Mouse (Mus musculus): ENCODE measurements at regions not wholly inside any gene's neighbourhood (a gene's known extent, or its start where the extent isn't known, plus 50 kb on each side); places are given as distances from the start of the nearest gene placed in this dataset.

DNA sequence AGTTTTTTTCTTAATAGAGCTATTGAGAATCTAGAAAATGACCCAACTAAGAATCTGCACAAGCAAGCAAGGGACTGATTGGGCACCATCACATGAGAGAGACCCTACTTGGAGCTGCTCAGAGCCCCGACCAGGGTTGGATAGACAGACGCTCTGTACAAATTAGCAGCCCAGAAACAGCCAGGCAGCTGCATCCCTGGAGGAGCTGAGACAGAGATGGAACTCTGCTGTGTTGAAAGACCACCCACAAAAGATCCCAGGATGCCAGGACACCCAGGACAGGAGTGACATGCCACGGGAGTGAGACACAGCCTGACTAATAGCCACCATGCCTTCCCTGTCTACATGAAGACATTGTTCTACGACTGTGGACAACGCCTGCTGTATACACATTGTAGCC, 147.9 kb downstream of the Gm826 start:
- no peak for DNase-seq

DNA sequence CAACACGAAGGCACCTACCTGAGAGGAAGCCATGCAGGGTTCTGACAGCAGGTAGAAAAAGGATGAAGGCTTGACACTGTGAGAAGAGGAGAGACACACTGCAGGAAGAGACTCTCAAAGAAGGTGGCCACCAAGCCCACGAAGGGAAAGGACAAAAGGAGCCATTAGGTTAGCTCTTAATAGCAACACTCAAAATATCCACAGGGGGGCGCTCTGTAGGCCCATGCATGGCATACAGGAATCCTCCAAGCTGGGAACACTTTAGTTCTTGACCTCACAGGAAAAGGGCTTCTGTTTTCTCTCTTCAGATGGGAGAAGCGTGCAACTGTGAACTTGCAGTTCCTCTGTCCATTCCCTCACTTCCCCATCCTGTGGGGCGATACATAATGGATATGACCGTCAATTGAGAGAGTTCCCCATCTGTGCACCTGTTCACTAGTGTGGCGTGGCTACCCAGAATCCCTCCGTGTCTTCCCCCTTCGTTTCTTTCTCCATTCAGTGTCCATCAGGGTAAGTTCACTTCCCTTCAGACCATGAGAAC, 162.9 kb downstream of the Gm826 start:
- peak; percentile 26 for DNase-seq

DNA sequence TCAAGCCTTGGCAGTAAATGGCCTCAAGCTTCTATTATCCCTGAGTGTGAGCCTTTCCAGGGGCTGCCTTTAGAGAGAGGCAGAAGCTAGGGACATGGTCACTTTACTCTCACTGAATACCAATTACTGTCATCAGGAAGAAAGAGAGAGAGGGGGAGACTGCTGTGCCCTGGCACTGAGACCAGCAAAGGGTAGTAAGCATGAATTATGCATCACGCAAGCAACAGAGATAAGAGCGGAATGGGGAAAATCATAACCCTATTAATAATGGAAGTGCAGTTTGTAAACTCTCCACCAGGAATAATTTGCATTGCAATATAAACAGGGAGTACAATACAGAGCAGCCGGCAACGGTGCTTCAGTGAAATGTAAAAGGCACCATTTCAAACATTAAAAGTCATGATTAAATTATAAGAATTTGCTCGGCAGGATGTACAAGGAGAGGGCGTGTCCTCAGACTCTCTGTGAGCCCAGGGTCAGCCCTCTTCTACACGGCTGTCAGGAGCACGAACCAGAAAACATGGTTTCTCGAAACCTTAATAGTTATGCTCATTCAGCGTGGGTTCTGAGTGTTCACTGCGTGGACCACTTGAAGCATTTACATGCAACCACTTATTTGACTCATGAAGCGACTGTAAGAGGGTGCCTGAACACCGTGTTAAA, 175.2 kb downstream of the Gm826 start:
- DNase-seq, result no peak

DNA sequence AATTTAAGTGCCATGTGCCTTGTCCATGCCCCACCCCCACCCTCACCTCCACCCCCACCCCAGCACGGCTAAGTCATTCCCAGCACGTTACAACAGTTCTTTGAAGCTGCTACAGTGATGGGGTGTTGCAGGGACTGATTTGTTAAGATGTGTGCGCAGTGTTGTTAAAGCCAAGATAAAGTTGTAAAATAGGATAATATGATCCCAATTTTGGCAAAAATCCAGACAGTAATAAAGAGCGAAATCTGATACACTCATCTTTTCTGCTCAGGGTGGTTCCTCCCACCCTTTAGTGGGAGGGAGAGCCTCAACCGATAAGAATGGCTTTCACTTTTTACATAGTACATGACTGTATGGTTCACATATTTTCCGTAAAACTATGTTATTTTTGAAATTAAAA, 180.2 kb downstream of the Gm826 start:
- no peak for DNase-seq

DNA sequence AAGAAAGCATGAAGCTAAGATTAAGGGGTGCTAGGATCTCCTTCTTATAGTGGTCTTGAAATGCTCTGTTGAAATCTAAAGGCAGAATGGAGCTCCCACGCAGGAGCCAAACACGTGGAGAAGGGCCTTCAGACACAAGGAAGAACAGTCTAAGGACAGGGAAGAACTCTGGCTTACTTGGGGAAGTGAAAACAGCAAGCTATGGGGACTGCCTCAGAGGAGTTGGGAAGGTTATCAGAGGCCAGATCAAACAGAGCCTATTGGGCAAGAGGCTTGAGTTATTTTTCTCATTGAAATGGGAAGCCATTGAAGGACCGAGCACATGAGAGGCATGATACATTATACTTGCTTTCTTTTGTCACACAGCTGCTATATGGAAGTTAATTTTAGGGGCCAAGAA, 181.9 kb downstream of the Gm826 start:
- no peak for DNase-seq

DNA sequence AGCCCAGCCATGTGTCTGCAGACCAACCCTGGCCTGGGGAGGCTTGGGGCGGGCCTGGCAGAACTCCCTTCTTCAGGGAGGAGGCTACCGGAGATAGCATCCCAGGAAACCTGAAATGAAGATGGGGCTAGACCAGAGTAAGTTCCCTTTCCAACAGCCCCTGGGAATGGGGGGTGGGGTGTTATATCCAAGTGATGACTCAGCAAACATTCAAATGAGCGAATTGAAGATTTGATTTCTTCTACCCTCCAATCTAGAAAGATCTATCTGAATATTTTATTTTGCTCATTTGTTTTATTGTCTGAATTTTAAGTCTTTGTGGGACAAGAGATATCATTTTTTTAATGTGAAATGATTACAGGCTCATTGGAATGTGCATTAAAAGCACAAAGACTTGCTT, 185.0 kb downstream of the Gm826 start:
- DNase-seq, result no peak

DNA sequence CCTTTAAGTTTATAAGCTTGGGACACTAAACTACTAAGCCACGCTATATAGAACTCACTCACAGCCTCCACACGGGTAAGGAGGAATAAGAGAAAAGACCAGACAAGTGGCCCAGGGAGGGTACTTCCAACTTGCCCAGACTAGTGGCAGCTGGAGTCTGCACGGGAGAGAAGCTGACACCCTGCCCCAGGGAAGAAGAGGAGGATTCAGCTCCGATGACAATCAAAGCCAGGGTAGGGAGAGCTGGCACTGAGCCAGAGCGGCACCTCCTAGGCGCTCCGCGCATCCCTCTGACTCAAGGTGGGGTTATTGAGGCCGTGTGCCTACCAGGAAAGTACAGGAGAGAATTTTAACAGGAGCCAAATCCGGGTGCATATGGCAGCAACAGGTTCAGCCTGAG, 185.4 kb downstream of the Gm826 start:
- no peak for DNase-seq

DNA sequence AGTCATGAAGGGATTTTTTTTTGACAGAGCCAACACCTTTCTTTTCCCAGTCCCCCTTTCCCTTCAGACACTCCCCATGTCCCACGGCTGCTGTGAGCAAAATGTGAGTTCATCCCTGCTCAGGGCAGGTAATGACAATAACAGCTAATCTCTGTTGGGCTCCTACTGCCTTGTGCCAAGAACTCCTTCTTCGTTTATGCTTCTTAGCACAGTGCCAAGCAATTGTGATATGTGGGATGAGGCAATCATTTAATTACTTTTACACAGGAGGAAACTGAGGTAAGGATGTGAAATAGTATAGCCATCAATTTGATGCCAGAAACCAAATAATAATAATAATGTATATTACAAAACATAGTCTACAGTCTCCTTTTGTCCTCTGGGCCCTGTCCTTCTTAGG, 185.9 kb downstream of the Gm826 start:
- no peak for DNase-seq

DNA sequence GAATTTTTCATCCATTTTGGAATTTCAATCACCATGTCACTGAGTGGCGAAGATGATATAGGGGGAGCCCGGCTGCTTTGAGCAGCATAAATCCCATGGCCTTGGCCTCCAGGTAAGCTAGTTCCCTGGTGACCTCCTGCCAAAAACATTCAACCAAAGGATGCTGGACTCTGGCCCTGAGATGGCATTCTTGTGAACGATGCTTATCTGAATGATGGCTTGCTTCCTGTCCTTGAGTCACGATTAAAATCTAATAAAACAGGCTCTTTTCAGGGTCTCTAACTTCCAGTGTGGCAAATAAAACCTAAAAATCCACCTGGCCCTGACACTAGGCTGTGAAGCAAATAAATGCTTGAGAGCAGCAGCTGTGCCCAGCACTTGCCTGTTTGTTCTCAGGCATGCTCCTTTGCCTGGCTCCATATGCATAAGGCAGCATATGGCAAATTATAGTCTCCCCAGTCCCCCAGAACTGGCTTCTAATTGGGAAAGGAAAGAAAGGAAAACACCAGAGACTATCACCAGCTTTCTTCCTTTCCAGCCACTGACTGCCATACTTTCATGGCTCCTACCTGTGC, 193.7 kb downstream of the Gm826 start:
- DNase-seq, result no peak

DNA sequence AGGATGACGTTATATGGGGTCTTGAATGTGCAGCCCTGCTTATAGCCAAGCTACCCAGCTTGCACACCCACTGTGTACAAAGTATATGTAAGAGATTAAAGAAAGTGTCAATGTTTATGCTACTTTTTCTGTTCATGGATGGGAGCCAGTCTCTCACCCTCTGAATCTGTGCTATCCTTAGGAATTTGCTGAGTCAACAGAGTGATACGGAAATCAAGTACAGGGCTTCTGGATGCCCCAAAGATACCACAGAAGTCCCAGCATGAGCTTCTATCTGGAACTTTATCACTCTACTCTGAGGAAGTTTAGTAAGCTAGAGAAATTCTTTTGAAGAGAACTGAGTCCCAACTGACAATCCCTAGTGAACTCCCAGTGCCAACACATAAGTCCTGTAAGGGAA, 195.9 kb downstream of the Gm826 start:
- DNase-seq, result no peak

DNA sequence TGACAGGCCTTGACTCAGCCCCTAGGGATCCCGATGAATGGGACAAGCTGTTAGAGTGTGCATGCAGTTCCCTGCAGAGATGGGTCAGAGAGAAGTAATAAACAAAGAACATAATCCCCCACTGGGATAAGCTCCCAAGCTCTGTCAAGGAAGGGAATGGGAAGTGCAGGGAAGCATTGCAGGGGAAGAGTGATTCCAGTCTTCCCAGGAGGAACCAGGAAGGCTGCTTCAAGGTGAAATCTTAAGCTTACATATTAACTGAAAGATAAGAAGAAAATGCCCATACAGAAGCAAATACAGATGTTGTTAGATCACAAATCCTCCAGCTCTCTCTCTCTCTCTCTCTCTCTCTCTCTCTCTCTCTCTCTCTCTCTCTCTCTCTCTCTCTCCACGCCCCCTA, 202.2 kb downstream of the Gm826 start:
- no peak for DNase-seq

DNA sequence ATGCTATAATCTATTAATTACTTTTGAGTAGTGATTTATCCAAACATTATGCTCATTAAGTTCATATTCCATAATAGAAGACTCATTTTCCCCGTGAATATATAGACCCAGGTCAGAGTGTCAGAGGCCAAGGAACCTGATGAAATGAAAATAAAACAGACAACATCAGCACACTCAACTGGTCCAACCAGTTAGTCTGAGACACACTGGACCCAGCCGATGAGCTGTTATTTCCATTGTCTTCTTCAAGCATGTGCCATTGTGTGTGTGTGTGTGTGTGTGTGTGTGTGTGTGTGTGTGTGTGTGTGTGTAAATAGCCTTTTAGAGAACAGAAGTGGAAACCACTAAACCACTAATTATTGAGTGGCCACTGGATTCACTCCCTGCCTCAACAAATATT, 202.6 kb downstream of the Gm826 start:
- DNase-seq, result no peak

DNA sequence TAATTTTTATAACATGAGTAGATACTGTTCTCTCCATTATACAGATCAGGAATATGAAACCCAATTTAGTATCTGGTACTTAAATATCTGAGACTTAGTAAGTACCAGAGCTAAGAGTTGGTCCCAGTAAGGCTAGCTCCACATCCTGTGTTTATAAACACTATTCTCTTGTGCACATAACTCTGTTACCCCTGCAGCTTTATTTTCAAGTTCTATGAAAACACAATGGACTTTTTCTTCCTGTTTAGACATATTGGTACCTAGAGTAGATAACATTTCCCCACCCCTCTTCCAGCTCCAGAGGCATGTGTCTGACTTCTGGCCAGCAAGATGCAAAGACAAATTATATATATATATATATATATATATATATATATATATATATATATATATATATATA, 216.8 kb downstream of the Gm826 start:
- no peak for DNase-seq

DNA sequence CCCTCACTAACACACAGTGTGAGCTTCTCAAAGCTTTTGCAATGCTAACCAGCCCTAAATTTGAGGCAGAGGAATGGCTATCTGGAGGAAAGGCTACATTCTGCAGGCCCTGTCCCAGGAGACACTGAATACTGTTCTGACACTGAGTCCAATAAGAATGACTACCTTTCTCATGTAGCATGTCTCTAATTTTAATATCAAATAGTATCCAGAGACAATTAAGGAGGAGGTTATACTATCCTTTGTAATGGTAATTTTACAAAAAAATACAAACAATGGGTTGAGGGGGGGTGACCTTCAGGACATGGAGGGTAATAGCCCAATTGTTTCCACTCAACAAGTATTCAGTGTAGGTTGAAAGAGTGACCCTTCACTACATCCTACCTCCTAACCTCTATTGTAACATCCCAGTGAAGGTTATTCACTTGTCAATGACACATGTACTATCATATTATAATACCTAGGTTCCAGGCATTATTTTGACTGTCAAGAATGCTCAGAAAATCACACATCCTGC, 222.7 kb downstream of the Gm826 start:
- DNase-seq, result no peak

DNA sequence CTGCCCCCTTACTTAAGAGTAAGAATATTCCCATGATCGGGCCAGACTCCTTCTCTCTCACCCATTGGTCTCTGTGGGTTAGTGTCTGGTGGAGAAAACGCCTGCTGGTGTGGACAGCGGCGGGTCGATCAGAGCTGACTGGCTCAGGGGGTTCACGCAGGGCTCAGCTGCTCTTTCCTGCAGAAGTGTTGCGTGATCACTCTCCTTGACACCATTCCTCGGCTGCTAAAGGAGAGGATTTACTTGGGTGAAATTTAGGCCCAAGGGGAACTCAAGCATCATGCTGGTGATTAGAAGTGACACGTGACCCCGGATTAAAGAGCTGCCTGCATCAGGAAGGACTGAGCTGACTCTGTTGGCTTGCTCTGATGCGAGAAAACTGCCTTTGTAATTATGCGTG, 240.9 kb downstream of the Gm826 start:
- no peak for DNase-seq

DNA sequence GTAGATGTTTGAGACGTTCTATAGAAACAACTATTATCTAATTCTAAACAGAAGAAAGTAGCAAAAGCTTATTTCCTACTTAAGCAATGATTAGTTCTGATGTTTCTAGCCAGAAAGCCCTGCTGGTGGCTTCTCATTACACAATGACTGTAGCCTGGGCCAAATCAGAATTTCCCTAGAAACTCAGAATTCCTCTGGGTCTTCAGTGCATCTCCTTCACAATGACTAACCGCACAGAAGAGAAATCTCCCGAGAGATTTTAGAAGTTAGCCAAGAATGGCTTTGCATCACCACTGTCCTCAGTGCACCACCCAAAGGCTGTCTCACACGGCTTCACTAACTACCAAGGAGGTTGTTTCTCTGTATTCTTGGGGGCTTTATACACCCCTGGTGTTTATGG, 248.0 kb downstream of the Gm826 start:
- DNase-seq, result no peak

DNA sequence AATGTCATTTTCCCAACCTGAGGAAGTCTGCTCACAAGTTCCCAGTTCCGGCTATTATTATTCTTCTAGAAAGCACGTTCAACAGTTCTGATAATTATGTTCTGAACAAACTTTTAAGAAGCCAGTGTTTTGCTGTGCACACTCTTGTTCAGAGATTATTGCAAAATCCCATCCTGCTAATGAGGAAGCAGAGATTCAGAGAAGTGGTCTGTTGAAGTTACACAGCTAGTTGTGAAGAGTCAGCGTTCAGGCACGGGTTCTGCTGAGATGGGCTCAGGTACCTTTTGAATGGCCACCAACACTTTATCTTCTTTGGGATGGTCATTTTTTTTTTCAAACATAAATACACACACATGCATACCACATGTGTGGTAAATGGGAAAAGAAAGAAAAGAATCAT, 250.3 kb downstream of the Gm826 start:
- no peak for DNase-seq

DNA sequence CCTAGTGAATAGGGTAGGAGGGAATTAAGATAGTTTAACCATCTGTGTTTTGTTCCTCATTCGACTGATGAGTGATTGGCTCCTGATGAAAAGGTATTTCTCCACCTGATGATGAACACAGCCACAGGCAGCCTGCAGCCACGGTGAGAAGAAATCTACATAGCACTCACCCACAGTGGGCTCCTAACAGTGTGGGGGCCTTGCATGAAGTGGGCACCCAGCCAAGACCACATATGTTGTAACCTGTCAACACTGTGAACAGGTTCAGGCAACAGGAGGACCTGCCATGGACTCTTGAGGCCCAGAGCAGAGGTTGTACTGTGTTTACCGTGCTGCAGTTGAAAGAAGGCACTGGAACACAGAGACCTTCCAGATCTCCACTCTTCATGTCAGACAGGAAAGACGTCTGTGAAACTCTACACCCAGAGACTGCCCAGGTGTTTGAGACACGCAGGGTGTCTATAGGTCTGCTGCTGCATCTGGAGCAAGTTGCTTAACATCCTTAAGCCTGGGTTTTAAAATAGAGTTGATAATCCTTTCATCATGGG, 251.8 kb downstream of the Gm826 start:
- no peak for DNase-seq

DNA sequence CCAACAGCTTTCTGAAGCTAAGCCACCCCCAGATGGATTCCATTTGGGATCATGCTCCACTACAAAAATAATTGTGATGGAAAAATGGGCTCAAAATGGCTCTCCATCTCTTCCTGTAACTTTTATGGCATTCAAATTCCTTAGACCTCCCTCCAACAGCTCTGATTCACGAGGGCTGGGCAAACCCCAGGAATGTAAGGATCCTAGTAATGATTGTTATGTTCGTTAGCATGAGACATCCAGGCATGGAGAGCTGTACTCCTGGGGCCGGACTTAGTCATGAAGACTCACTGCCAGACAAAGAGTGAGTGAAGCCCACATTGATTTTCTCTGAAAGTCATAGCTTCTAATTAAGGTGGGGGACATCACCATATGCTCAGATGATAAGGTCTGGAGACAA, 258.3 kb downstream of the Gm826 start:
- no peak for DNase-seq

DNA sequence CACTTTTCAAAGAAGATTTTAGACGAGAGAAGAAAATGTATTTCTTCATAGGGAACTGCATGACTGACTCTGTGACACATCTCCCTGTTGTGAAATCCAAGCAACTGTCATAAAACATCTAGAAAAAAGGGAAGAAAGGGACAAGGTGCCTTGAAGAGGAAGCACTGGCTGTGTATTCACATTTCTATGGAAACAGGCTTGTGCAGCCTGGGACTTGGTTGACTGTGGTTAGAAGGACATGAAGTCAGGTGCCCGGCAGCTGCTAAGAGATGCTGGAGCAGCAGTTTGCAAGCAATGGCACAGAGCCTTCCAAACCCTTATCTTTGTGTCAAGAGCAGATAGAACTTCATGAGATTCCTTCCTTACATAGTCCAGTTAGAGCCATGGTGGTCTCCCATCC, 263.5 kb downstream of the Gm826 start:
- DNase-seq, result no peak

DNA sequence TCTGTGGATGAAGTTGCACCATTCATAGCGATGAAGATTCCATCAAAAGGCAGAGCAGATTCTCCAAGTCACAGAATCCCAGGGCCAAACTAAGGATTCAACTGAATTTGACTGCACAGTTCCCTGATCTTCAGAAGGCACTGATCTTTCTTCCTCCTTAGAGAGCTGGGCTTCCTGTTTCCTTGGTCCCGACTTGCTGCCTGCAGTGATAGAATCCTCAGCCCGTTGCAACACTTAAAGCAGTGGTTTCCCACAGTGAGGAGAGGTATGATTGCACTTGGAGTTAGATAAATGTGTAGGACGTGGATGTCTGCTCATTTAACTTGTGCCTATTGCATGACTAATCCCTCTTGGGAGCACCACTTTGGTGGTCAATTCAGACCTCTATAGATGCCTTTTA, 265.2 kb downstream of the Gm826 start:
- no peak for DNase-seq

DNA sequence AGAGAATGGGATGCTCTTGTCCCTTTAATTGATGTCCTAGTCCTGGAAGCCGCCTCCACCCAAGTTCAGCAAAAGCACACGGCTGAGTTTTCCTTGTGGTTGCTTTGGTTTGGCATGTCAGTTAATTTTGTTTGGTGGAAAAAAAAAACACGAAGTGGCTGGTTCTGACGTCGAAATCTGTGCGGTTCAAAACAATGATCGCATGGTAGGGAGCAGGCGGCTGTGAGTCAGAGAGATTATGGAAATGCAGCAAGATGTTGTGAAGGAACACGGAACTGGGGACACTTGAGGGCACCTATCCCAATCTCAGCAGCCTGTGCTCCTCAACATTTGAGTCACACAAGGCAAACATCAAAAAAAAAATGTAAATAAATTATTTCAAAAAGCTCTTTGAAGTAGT, 266.1 kb downstream of the Gm826 start:
- no peak for DNase-seq

DNA sequence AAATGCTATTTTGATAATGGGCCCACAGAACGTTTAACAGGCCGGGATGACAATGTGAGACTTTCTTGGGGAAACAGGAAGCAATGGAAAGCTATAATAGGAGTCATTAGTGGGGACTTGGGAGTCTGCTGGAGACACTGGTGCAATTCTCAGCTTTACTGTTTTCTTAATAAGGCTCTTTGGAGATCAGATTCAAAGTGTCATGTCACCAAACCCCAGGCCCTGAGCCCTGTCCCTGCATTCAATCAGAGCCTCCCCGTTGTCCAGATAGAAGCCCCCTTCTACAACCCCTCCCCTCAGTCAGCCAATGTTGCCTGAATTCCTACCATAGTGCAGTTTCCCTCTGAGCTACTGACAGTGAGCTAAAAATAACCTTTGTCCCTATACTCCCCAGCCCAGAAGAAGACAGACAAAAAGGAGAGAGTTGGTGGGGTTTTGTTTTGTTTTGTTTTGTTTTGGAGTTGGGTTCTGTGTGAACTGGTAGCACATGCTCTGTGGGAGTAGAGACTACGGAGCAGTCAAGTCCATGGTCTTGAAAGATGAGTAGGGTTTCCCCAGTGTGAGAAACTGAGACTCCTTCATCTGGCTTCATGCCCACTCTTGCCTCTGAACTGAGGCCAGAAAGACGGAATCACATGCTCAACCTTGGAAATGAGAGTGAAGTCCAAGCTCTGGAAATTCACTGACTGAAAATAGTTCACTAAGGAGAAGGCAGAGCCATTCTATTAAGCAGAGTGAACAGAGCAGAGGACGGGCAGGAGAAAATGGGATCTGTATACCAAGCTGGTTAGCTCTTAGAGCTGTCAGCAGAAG, 267.3 kb downstream of the Gm826 start:
- DNase-seq, result no peak
